Mouse (Mus musculus): ENCODE results near the gene Apol7b. TPM values are rescaled to one million over a fixed set of nuclear protein-coding genes. Genes with fewer than 3 reads are reported as not detected.
"Not testable (repeated sequence)": the region's sequence is repeated elsewhere in the genome, so short reads cannot be mapped to it uniquely, and the experiment has no call there.

Apol7b gene
- not detected in 2 replicates for polyA plus RNA-seq (2015; fragmentation: Nextera tagmentation; extraction: Ambion mirVana)

DNA sequence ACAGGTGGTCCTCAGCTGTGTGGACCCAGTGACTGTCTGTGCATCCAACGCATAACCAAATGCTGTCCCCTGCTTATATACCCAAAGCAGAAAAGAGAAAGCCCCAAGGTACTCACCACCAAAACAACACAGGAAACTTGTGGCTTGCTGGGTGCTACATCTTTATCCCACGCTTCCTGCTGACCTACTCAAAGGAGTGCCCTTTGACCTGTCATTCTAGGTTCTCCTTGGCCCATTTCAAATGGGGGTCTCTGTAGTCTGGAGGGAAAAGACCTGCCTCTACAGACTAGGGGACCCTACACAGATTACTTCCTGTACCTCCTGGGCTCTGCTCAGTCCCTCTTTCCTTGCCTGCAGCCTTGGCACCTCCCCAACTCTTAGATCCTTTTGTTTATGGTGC lies at the start of gene Apol7b:
Apol7b (minus strand) TSS at position 101 of the 400 bp plus-strand sequence.
- not testable (repeated sequence) for H3K27ac ChIP-seq; H3K4me2 ChIP-seq; H3K27me3 ChIP-seq (replicated peaks); ATAC-seq (replicated peaks); H3K4me1 ChIP-seq; H3K36me3 ChIP-seq (replicated peaks); H3K4me3 ChIP-seq; H3K9ac ChIP-seq; H3K9me3 ChIP-seq
- WGBS, result 81% methylated on average over 2 of the region's 2 CpGs

DNA sequence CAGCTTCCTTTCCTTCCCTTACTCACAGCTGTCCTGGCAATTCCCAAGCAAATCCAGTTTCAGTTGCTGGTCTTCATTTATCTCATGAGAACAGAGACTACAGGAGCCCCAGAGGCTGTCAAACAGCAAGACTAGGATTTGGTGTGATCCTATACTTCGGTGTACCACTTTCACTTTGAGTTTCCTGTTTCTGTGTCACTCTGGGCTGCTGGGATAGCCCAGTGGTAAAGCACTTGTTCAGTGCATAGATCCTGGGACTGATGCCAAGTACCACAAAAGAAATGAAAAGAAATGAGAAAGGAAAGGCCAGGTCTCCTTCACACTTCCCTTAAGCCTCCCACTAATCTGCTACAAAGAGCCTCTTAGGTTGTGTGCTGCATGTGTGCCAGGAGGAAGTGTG lies 47.4 kb upstream of the Apol7b start:
- H3K27ac ChIP-seq; H3K9me3 ChIP-seq; ATAC-seq (replicated peaks); H3K36me3 ChIP-seq (replicated peaks); H3K4me3 ChIP-seq; H3K4me1 ChIP-seq; H3K9ac ChIP-seq; H3K4me2 ChIP-seq; H3K27me3 ChIP-seq (replicated peaks): not testable (repeated sequence)
- WGBS, result 65% methylated on average over 1 of the region's 1 CpGs

DNA sequence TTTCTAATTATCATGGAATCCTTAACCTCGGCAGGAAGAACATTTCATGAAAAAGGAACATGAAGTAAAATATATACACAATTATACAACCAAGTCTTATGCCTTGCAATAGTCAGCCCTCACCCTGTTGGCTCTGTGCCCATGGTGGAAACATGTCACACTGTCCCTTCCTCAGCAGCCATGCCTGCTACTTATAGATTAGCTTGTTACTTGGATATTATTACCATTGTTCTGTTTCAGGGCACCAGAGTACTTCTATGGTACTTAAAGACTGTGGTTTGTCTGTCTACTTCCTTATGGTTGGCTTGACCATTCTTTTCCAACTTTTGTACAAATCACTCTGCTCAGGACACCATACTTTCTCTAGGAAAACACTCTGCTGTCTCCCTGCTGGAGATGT lies 45.9 kb upstream of the Apol7b start:
- no CpG with 5 or more reads among the region's 1 CpGs for WGBS
- not testable (repeated sequence) for H3K27me3 ChIP-seq (replicated peaks)

DNA sequence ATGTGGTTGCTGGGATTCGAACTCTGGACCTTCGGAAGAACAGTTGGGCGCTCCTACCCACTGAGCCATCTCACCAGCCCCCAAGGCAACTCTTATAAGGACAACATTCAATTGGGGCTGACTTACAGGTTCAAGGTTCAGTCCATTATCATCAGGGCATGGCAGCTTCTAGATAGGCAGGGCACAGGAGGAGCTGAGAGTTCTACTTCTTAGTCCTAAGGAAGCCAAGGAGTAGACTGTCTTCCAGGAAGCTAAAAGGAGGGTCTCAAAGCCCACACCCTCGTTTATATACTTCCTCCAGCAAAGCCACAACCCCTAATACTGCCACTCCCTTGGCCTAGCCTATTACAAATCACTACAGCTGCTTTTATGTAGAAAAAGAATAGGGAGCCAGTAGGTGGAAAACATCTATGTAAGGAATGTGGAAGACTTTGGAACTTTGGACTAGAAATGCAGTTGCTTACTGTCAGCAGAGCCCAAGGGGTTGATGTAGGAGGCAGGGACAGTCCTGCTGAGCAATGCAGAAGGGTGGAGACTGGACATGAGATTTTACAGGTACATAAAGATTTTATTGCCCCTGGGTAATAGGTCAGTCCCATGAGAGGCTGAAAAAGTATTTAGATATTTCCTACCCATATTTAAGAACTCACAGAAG lies 35.0 kb upstream of the Apol7b start:
- no peak overlapping the region for H3K4me3 ChIP-seq
- no peak for ATAC-seq (replicated peaks)
- 73% methylated on average over 4 of the region's 4 CpGs for WGBS

More for the DNA sequence above, 45.9 kb upstream of the Apol7b start:
- not testable (repeated sequence) for ATAC-seq (replicated peaks); H3K4me1 ChIP-seq; H3K4me2 ChIP-seq; H3K9ac ChIP-seq; H3K27ac ChIP-seq; H3K9me3 ChIP-seq; H3K36me3 ChIP-seq (replicated peaks); H3K4me3 ChIP-seq

GRCm38 (mm10) chr15:77476693-77477092 lies 29.4 kb upstream of the Apol7b start, which contains the start of gene Apol10a:
Gene Apol10a (plus strand): TSS chr15:77477047.
- H3K4me2 ChIP-seq; H3K9me3 ChIP-seq; H3K4me1 ChIP-seq; H3K27ac ChIP-seq; ATAC-seq (replicated peaks); H3K27me3 ChIP-seq (replicated peaks); H3K9ac ChIP-seq; H3K36me3 ChIP-seq (replicated peaks); H3K4me3 ChIP-seq: not testable (repeated sequence)
- WGBS, result 78% methylated on average over 2 of the region's 2 CpGs

More for the DNA sequence above, 35.0 kb upstream of the Apol7b start:
- Histone ChIP-seq H3K9me3 (no peaks in the 10 kb centered on the region), H3K4me2 (no peak overlapping the region), H3K9ac (no peak overlapping the region), H3K4me1 (no peaks in the 10 kb centered on the region), H3K36me3 (replicated peaks) (no peaks in the 10 kb centered on the region), H3K27me3 (replicated peaks) (no peaks in the 10 kb centered on the region), H3K27ac (no peak overlapping the region)

DNA sequence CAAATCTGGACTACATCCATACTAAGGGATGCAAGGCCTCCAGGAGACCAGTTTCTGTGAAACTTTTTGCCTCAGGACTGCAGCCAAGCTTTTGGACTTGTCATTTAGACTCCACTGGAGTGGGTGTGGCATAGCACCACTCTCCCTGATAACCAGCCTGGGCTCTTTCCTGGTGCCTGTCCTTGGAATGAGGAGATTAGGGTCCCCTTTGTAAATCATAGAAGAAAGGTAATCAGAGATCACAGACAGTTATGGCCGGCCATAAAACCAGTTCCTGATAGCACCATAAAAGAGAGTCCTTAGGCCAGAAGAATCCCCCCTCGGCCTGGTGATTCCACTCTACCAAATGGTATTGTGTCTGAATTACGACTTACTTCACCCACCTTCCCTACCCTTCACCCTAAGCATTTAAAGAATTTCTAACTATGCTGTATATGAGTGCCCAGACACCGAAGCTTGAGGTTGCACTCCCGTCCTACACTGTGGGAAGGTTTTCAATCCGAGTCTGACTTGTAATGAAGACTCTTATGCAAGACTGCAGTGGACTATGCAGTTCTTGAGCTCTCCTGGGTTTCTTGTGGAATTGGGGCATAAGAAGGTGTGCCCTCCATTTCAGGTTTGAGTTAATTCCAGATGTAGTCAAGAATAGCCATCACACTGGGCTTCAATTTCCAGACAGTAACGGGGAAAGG lies 27.6 kb upstream of the Apol7b start:
- not testable (repeated sequence) for H3K4me2 ChIP-seq; ATAC-seq (replicated peaks); H3K4me1 ChIP-seq; H3K9me3 ChIP-seq; H3K36me3 ChIP-seq (replicated peaks); H3K9ac ChIP-seq; H3K27ac ChIP-seq; H3K27me3 ChIP-seq (replicated peaks); H3K4me3 ChIP-seq
- 89% methylated on average over 7 of the region's 7 CpGs for WGBS

DNA sequence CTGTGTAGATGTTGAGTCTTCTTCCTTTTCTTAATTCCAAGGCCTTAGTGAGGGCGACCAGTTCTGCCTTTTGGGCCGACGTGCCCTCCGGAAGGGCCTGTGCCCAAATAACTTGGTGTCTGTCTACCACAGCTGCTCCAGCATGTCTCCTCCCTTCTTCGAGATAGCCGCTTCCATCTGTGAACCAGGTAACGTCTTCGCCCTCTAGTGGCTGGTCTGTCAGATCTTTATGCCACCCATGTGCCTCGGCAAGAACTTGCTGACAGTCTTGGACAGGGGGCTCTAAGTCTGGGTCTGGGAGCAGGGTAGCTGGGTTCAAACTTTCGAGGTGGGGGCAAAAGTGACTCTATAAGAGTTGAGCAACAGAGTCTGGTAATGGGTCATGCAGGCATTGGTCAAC lies 2.6 kb upstream of the Apol7b start:
- WGBS, result 53% methylated on average over 10 of the region's 10 CpGs
- not testable (repeated sequence) for H3K4me3 ChIP-seq; ATAC-seq (replicated peaks); H3K36me3 ChIP-seq (replicated peaks); H3K9ac ChIP-seq; H3K27me3 ChIP-seq (replicated peaks); H3K4me2 ChIP-seq; H3K27ac ChIP-seq; H3K4me1 ChIP-seq; H3K9me3 ChIP-seq

GRCm38 (mm10) chr15:77445668-77446067 lies 1.6 kb downstream of the Apol7b start:
- not testable (repeated sequence) for H3K9ac ChIP-seq; H3K4me3 ChIP-seq; H3K4me1 ChIP-seq; ATAC-seq (replicated peaks); H3K36me3 ChIP-seq (replicated peaks); H3K4me2 ChIP-seq; H3K27me3 ChIP-seq (replicated peaks); H3K9me3 ChIP-seq; H3K27ac ChIP-seq
- WGBS, result 95% methylated on average over 1 of the region's 1 CpGs

DNA sequence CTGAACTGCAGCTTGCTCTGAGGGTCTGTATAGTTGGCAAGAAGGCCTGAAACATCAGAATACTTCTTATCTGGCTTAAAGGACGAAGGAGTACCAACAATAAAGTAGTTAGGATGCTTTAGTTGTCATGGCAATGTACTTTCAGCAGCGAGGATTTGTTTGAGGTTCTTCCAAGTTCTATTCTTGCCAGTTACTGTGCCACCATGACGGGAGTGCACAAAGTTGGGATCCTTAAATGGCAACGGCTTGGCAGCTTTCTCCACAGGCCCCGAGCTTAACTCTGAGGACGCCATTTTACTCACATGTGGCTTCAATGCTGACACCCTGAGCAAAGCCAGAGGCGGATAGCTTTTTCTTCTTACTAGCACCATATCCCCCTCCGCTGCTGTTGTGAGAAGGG lies 2.5 kb downstream of the Apol7b start:
- not testable (repeated sequence) for H3K4me2 ChIP-seq; H3K36me3 ChIP-seq (replicated peaks); H3K4me1 ChIP-seq; H3K9ac ChIP-seq; H3K9me3 ChIP-seq; H3K27ac ChIP-seq; H3K4me3 ChIP-seq; ATAC-seq (replicated peaks); H3K27me3 ChIP-seq (replicated peaks)
- WGBS, result 66% methylated on average over 8 of the region's 8 CpGs

GRCm38 (mm10) chr15:77428690-77429448 lies 18.4 kb downstream of the Apol7b start:
- not testable (repeated sequence) for H3K4me2 ChIP-seq; H3K9me3 ChIP-seq; H3K4me1 ChIP-seq; ATAC-seq (replicated peaks); H3K9ac ChIP-seq; H3K4me3 ChIP-seq; H3K36me3 ChIP-seq (replicated peaks); H3K27ac ChIP-seq; H3K27me3 ChIP-seq (replicated peaks)
- 67% methylated on average over 9 of the region's 10 CpGs for WGBS

DNA sequence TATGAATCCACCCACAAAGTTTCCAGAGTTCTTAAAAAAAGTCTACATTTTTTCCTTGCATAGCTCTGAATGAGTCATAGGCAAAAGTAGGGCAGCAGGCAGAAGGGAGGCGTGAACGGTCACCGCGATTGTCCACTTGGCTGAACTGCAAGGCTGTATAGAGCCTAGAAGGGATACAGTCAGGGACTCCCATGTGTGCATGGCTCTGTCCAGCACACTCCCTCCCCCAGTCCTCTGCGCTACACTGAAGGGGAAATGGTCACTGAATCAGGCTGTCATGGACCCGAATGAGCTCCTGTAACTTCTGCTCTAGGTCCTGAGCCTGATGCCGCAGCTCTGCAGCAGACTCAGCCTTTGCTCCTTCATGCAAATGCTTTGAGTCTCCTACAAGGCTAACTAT lies 24.4 kb downstream of the Apol7b start:
- H3K36me3 ChIP-seq (replicated peaks); H3K4me3 ChIP-seq; H3K4me1 ChIP-seq; ATAC-seq (replicated peaks); H3K4me2 ChIP-seq; H3K9ac ChIP-seq; H3K27me3 ChIP-seq (replicated peaks); H3K9me3 ChIP-seq; H3K27ac ChIP-seq: not testable (repeated sequence)
- WGBS, result 97% methylated on average over 7 of the region's 7 CpGs

GRCm38 (mm10) chr15:77419657-77420056 lies 27.6 kb downstream of the Apol7b start:
- H3K4me2 ChIP-seq; H3K9ac ChIP-seq; ATAC-seq (replicated peaks); H3K27me3 ChIP-seq (replicated peaks); H3K9me3 ChIP-seq; H3K36me3 ChIP-seq (replicated peaks); H3K4me3 ChIP-seq; H3K27ac ChIP-seq; H3K4me1 ChIP-seq: not testable (repeated sequence)
- WGBS, result no CpG with 5 or more reads among the region's 3 CpGs
